Mouse (Mus musculus): ENCODE measurements around the gene Clic1. TPM values are rescaled to one million over a fixed set of nuclear protein-coding genes. Genes with fewer than 3 reads are reported as not detected.
"Not testable (repeated sequence)": the region's sequence is repeated elsewhere in the genome, so short reads cannot be mapped to it uniquely, and the experiment has no call there.

The Clic1 gene
- 93.7 and 99.6 TPM in 2 replicates for polyA plus RNA-seq (2015; fragmentation: Nextera tagmentation; extraction: Ambion mirVana)

- whole genome bisulfite sequencing, result 4% methylated on average over 11 of the region's 11 CpGs
- Histone ChIP-seq H3K4me2 (replicated peaks) (peak within 1 kb of the TSS; percentile 69), H3K36me3 (peaks cover 13% of the 10 kb centered on the region), H3K9me3 (no peaks in the 10 kb centered on the region), H3K9ac (replicated peaks) (peak within 1 kb of the TSS; percentile 71), H3K27me3 (no peaks in the 10 kb centered on the region), H3K27ac (peak within 1 kb of the TSS; percentile 88), H3K4me3 (replicated peaks) (peak within 1 kb of the TSS; percentile 46), H3K4me1 (replicated peaks) (peaks cover 67% of the 10 kb centered on the region)
- ATAC-seq, result peak; percentile 10; the same call in 1 of the 2 replicates
These were observed at the start of gene Clic1 for GRCm38 (mm10) chr17:35049561-35050016. Clic1 (plus strand) TSS chr17:35049966.

GRCm38 (mm10) chr17:35000717-35001451 lies 48.9 kb upstream of the Clic1 start, which contains the start of gene Vars:
Vars (plus strand) TSS chr17:35000987.
- Histone ChIP-seq H3K9ac (replicated peaks) (peak within 1 kb of the TSS; percentile 97), H3K27ac (peak within 1 kb of the TSS; percentile 96), H3K4me2 (replicated peaks) (peak within 1 kb of the TSS; percentile 100), H3K9me3 (no peaks in the 10 kb centered on the region), H3K4me3 (replicated peaks) (peak within 1 kb of the TSS; percentile 94), H3K36me3 (peaks cover 21% of the 10 kb centered on the region), H3K27me3 (no peaks in the 10 kb centered on the region), H3K4me1 (replicated peaks) (peaks cover 46% of the 10 kb centered on the region)
- ATAC-seq, result peak; percentile 93
- WGBS, result under 1% methylated on average over 71 of the region's 83 CpGs

DNA sequence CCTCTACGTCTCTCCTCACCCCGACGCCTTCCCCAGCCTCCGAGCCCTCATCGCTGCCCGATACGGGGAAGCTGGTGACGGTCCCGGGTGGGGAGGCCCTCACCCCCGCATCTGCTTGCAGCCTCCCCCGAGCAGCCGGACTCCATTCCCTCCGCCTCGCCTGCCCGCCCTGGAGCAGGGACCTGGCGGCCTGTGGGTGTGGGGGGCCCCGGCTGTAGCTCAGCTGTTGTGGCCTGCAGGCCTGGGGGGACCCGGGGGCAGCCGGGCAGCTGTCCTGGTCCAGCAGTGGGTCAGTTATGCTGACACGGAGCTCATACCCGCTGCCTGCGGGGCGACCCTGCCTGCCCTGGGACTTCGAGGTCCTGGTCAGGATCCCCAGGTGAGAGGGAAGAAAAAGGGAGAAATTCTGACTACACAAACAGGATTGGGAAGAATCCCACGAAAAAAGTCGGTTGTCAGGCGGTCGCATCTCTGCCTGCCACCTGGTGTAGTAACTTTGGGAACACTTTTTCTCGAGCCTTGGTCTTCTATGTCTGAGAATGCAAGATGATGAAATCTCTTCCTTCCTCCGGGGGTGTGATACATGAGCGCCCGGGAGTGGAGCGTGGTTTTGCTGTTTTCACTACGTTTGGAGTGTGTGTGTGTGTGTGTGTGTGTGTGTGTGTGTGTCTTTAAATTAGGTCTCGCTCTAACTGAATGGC lies 48.2 kb upstream of the Clic1 start:
- H3K9me3 ChIP-seq, result no peaks in the 10 kb centered on the region
- H3K27me3 ChIP-seq, result no peaks in the 10 kb centered on the region
- H3K4me3 ChIP-seq (replicated peaks), result peak overlapping the region; percentile 94
- H3K4me1 ChIP-seq (replicated peaks), result peaks cover 43% of the 10 kb centered on the region
- H3K36me3 ChIP-seq, result peaks cover 25% of the 10 kb centered on the region
- H3K9ac ChIP-seq (replicated peaks), result peak overlapping the region; percentile 97
- H3K4me2 ChIP-seq (replicated peaks), result peak overlapping the region; percentile 100
- peak; percentile 41 for ATAC-seq
- peak overlapping the region; percentile 96 for H3K27ac ChIP-seq
- WGBS, result under 1% methylated on average over 35 of the region's 35 CpGs

- Histone ChIP-seq H3K27me3 (no peaks in the 10 kb centered on the region), H3K36me3 (peaks cover 31% of the 10 kb centered on the region), H3K27ac (no peak overlapping the region), H3K9me3 (no peaks in the 10 kb centered on the region), H3K9ac (replicated peaks) (peak overlapping the region; percentile 97), H3K4me3 (replicated peaks) (peak overlapping the region; percentile 94), H3K4me1 (replicated peaks) (peaks cover 40% of the 10 kb centered on the region), H3K4me2 (replicated peaks) (peak overlapping the region; percentile 100)
- no peak for ATAC-seq
- WGBS, result 12% methylated on average over 12 of the region's 12 CpGs
These were observed 47.5 kb upstream of the Clic1 start for GRCm38 (mm10) chr17:35002153-35002865.

GRCm38 (mm10) chr17:35003022-35003838 lies 46.5 kb upstream of the Clic1 start:
- peak overlapping the region; percentile 100 for H3K4me2 ChIP-seq (replicated peaks)
- 77% methylated on average over 9 of the region's 9 CpGs for WGBS
- ATAC-seq, result no peak
- no peak overlapping the region for H3K27ac ChIP-seq
- H3K9ac ChIP-seq (replicated peaks), result peak overlapping the region; percentile 97; the same call in 1 of the 2 replicates
- H3K27me3 ChIP-seq, result no peaks in the 10 kb centered on the region
- peaks cover 40% of the 10 kb centered on the region for H3K4me1 ChIP-seq (replicated peaks)
- peaks cover 40% of the 10 kb centered on the region for H3K36me3 ChIP-seq
- no peaks in the 10 kb centered on the region for H3K9me3 ChIP-seq
- peak overlapping the region; percentile 94 for H3K4me3 ChIP-seq (replicated peaks)

DNA sequence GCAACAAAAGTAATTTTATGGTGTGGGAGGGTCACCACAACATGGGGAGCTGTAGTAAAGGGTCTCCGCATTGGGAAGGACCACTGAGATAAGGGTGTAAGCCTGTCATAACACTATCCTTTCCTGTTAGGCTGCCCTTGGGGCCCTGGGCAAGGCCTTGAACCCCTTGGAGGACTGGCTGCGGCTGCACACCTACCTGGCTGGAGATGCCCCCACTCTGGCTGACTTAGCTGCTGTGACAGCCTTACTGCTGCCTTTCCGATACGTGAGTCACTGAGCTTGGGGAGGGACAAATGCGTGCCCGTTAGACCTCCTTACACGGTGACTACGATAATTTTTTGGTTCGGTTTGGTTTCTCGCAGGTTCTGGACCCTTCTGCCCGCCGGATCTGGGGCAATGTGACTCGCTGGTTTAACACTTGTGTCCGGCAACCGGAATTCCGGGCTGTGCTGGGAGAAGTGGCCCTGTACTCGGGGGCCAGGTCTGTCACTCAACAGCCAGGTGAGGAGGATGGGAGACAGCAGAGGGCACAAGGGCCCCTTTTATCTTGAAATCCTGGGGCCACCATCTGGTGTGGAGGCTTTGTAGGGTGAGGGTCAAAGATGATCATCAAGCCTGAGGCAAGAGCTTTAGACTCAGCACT lies 45.6 kb upstream of the Clic1 start:
- no peak overlapping the region for H3K4me2 ChIP-seq (replicated peaks)
- no peak overlapping the region for H3K27ac ChIP-seq
- H3K27me3 ChIP-seq, result no peaks in the 10 kb centered on the region
- no peak overlapping the region for H3K9ac ChIP-seq (replicated peaks)
- no peak overlapping the region for H3K4me3 ChIP-seq (replicated peaks)
- H3K36me3 ChIP-seq, result peaks cover 50% of the 10 kb centered on the region
- H3K9me3 ChIP-seq, result no peaks in the 10 kb centered on the region
- ATAC-seq, result no peak
- peaks cover 33% of the 10 kb centered on the region for H3K4me1 ChIP-seq (replicated peaks)
- 96% methylated on average over 17 of the region's 17 CpGs for WGBS

- Histone ChIP-seq H3K9me3 (no peaks in the 10 kb centered on the region), H3K9ac (replicated peaks) (no peak overlapping the region), H3K27ac (no peak overlapping the region), H3K4me3 (replicated peaks) (no peak overlapping the region), H3K27me3 (no peaks in the 10 kb centered on the region), H3K4me1 (replicated peaks) (peaks cover 23% of the 10 kb centered on the region), H3K4me2 (replicated peaks) (no peak overlapping the region), H3K36me3 (peaks cover 58% of the 10 kb centered on the region)
- ATAC-seq, result no peak
- WGBS, result 91% methylated on average over 10 of the region's 10 CpGs
These were observed 44.6 kb upstream of the Clic1 start for GRCm38 (mm10) chr17:35005158-35005557.

DNA sequence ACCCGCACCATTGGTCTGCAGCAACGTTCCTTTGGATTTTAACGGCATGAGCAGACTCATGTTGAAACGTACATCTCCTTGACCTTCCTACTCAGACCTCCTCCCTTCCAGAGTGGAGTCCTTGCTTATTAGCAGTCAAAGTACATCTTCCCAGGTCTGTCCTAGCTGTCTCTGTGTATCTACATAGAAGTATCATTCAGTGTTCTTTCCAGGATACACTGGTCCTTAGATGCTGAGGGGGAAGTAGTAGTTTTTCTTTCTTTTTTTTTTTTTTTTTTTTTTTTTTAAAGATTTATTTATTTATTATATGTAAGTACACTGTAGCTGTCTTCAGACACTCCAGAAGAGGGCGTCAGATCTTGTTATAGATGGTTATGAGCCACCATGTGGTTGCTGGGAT lies 43.9 kb upstream of the Clic1 start:
- Histone ChIP-seq H3K4me1 (replicated peaks) (peaks cover 23% of the 10 kb centered on the region), H3K36me3 (peaks cover 66% of the 10 kb centered on the region)
- 100% methylated on average over 4 of the region's 5 CpGs for WGBS
- not testable (repeated sequence) for H3K4me3 ChIP-seq (replicated peaks); H3K9me3 ChIP-seq; ATAC-seq; H3K4me2 ChIP-seq (replicated peaks); H3K27ac ChIP-seq; H3K27me3 ChIP-seq; H3K9ac ChIP-seq (replicated peaks)

DNA sequence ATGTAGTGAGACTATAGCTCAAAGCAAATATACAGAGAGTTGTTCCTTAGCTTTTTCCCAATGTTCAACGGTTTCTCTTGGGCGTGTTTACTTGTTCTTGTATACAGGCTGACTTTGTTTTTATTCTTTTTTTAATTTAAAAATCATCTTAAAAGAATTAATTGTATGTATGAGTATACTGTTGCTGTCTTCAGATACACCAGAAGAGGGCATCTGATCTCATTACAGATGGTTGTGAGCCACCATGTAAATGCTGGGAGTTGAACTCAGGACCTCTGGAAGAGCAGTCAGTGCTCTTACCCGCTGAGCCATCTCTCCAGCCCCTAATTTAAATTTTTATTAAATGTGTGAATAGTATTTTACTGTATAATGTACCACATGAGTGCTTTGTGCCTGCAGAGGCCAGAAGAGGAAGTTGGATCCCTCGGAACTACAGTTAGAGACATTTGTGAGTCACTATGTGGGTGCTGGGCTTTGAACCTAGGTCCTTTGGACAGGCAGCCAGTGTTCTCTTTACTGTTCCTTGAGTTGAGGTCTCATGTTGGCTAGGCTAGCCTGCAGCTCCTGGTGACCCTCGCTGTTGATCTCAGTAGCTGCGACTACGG lies 42.3 kb upstream of the Clic1 start:
- Histone ChIP-seq H3K9me3 (no peaks in the 10 kb centered on the region), H3K27me3 (no peaks in the 10 kb centered on the region), H3K9ac (replicated peaks) (no peak overlapping the region), H3K4me3 (replicated peaks) (no peak overlapping the region), H3K4me1 (replicated peaks) (peaks cover 11% of the 10 kb centered on the region), H3K4me2 (replicated peaks) (no peak overlapping the region), H3K27ac (no peak overlapping the region), H3K36me3 (peaks cover 81% of the 10 kb centered on the region)
- no peak for ATAC-seq
- 96% methylated on average over 7 of the region's 7 CpGs for WGBS

DNA sequence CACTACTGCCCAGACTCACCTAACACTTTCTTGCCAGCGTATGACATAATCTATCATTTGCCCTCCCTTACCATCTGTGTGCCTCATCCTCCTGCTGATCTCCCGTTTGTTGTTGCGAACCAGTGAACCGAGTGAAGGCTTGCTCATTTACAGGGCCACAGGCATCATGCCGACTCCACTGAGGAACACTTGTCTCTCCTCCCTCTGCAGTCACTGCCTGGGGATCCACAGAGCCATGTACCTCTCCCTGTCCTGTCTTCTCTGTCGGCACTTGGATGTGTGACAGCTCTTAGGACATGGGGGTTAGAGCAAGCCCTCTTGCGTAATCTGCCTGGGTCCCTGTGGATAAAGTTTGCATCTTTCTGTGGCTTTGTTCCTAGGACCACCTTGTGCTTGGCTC lies 40.2 kb upstream of the Clic1 start:
- H3K4me2 ChIP-seq (replicated peaks), result no peak overlapping the region
- 84% methylated on average over 7 of the region's 7 CpGs for WGBS
- H3K9me3 ChIP-seq, result no peaks in the 10 kb centered on the region
- ATAC-seq, result no peak
- H3K36me3 ChIP-seq, result peaks cover 96% of the 10 kb centered on the region
- H3K4me1 ChIP-seq (replicated peaks), result no peaks in the 10 kb centered on the region
- no peak overlapping the region for H3K9ac ChIP-seq (replicated peaks)
- H3K27me3 ChIP-seq, result no peaks in the 10 kb centered on the region
- no peak overlapping the region for H3K27ac ChIP-seq
- H3K4me3 ChIP-seq (replicated peaks), result no peak overlapping the region

All from midbrain, embryonic 13.5 days (tissue).